Mouse (Mus musculus) adrenal gland, postnatal 25 days (tissue): ENCODE data around the gene Sco1. TPM values are rescaled to one million over a fixed set of nuclear protein-coding genes. Genes with fewer than 3 reads are reported as not detected.
A peak's percentile ranks its signal among the peaks of the same experiment; 100 is the strongest.

ENCODE experiments used
- DNase-seq: peaks from one replicate; pipeline ENCODE4 v3.0.0; 2021; ENCODE audit warnings: mixed read lengths
- total RNA-seq: library from RNA; stranded (reverse); gene quantifications from 2 replicates; pipeline ENCODE4 v1.2.3, GENCODE M21; 2021

Gene Sco1
- total RNA-seq, 1 experiment from 2014 or later, result 21.0 TPM

- no peak for DNase-seq
These were observed 9.5 kb upstream of the Sco1 start for GRCm38 (mm10) chr11:67043007-67043406.

- DNase-seq, result no peak
These were observed 7.5 kb upstream of the Sco1 start for GRCm38 (mm10) chr11:67044959-67045358.

- DNase-seq, result no peak
These were observed 5.3 kb upstream of the Sco1 start for GRCm38 (mm10) chr11:67047199-67047598.

GRCm38 (mm10) chr11:67048496-67048895 lies 4.0 kb upstream of the Sco1 start:
- no peak for DNase-seq

- no peak for DNase-seq
These were observed 3.2 kb upstream of the Sco1 start for GRCm38 (mm10) chr11:67049256-67049655.

GRCm38 (mm10) chr11:67051676-67052320 lies 672 bp upstream of the Sco1 start:
- no peak for DNase-seq

- no peak for DNase-seq
These were observed 2.4 kb downstream of the Sco1 start for GRCm38 (mm10) chr11:67054754-67055365.

GRCm38 (mm10) chr11:67061311-67061710 lies 8.8 kb downstream of the Sco1 start:
- DNase-seq, result no peak

- no peak for DNase-seq
These were observed 10.3 kb downstream of the Sco1 start for GRCm38 (mm10) chr11:67062726-67063125.

- DNase-seq, result no peak
These were observed 15.3 kb downstream of the Sco1 start for GRCm38 (mm10) chr11:67067741-67068140.

GRCm38 (mm10) chr11:67072615-67073130 lies 20.2 kb downstream of the Sco1 start:
- no peak for DNase-seq

GRCm38 (mm10) chr11:67075036-67075435 lies 22.6 kb downstream of the Sco1 start:
- no peak for DNase-seq

GRCm38 (mm10) chr11:67076781-67077180 lies 24.3 kb downstream of the Sco1 start:
- DNase-seq, result no peak

GRCm38 (mm10) chr11:67077435-67077834 lies 25.0 kb downstream of the Sco1 start:
- no peak for DNase-seq

- DNase-seq, result no peak
These were observed 25.5 kb downstream of the Sco1 start, which contains the start of gene Myh3 for GRCm38 (mm10) chr11:67078000-67078399. Gene Myh3, plus strand, starts transcription at chr11:67078300.

- DNase-seq, result no peak
These were observed 26.4 kb downstream of the Sco1 start for GRCm38 (mm10) chr11:67078888-67079287.

GRCm38 (mm10) chr11:67079740-67080139 lies 27.3 kb downstream of the Sco1 start:
- DNase-seq, result no peak

GRCm38 (mm10) chr11:67080168-67080567 lies 27.7 kb downstream of the Sco1 start:
- DNase-seq, result peak; percentile 58

- peak; percentile 9 for DNase-seq
These were observed 28.7 kb downstream of the Sco1 start for GRCm38 (mm10) chr11:67081125-67081649.

- DNase-seq, result no peak
These were observed 29.7 kb downstream of the Sco1 start for GRCm38 (mm10) chr11:67082188-67082587.

GRCm38 (mm10) chr11:67082793-67083192 lies 30.3 kb downstream of the Sco1 start:
- no peak for DNase-seq

GRCm38 (mm10) chr11:67083239-67083638 lies 30.8 kb downstream of the Sco1 start:
- DNase-seq, result no peak

GRCm38 (mm10) chr11:67083712-67084340 lies 31.4 kb downstream of the Sco1 start:
- no peak for DNase-seq
